Mouse (Mus musculus) left cerebral cortex, adult 2 months (tissue): ENCODE results near the gene Gimap8. TPM values are rescaled to one million over a fixed set of nuclear protein-coding genes. Genes with fewer than 3 reads are reported as not detected.
"Not testable (repeated sequence)": the region's sequence is repeated elsewhere in the genome, so short reads cannot be mapped to it uniquely, and the experiment has no call there.

Experiments
- DNase-seq, 2 experiments: peaks; one replicate each; pipeline ENCODE4 v3.0.0; 2021 to 2022; ENCODE audit warnings: low spot score in 2 of 2, mixed read lengths in 1 of 2; ENCODE audit errors: extremely low spot score in 1 of 2
- H3K27ac ChIP-seq: fragments of 200-600 bp; 2 replicates; pipeline ENCODE4 v1.8.1; 2022
- H3K4me3 ChIP-seq: fragments of 200-600 bp; 2 replicates; pipeline ENCODE4 v1.8.1; 2022
- CTCF ChIP-seq: fragments of 200-600 bp; IDR thresholded peaks from 2 replicates; pipeline ENCODE4 v1.8.1; 2022; ENCODE audit warnings: antibody characterized with exemption, mild to moderate bottlenecking, moderate library complexity
- intact Hi-C: fragments of 180-260 bp; cut with DNase I; formaldehyde crosslinking; loops from one replicate; pipeline ENCODE4 v1.15.1; 2025
- long read RNA-seq, 2 experiments: library from polyadenylated mRNA; stranded (forward); transcript quantifications; one replicate each; pipeline ENCODE4 v2.0.0; 2021; ENCODE audit warnings: borderline mapping rate in 2 of 2
- total RNA-seq, 2 experiments: library from RNA; stranded (reverse); gene quantifications; 2 replicates each; pipeline ENCODE4 v1.2.3; 2021

Gene Gimap8
- under 1 TPM; 0.77 to 0.81 TPM for total RNA-seq
- long read RNA-seq, experiment 1, partial matches to known transcripts = 0 of 1 reads
- long read RNA-seq, experiment 1, other reads (novel, unspliced or antisense) = 1 of 1 reads
- long read RNA-seq, experiment 2 = 0 reads

GRCm38 (mm10) chr6:48646995-48647394 is at the start of gene Gimap8:
Gimap8 (plus strand) TSS chr6:48647234.
- Histone ChIP-seq H3K27ac (no peak within 1 kb of the TSS), H3K4me3 (no peak within 1 kb of the TSS)
- DNase-seq = peak in 1 of 2 experiments; percentile 22
- intact Hi-C loops = no loop called here
- TF ChIP-seq CTCF = peak; percentile 48

GRCm38 (mm10) chr6:48600594-48600993 is 46.4 kb upstream of the Gimap8 start:
- H3K27ac ChIP-seq = peak overlapping the region; percentile 93
- no peak overlapping the region for H3K4me3 ChIP-seq
- TF ChIP-seq CTCF = no peak
- no peak for DNase-seq
- intact Hi-C loops = no loop called here

- DNase-seq = peak; percentile 92 to 96
- intact Hi-C loops = no loop called here
These were observed 45.6 kb upstream of the Gimap8 start, which contains the start of gene Zfp775 for GRCm38 (mm10) chr6:48601271-48602079. Zfp775 (plus strand) TSS chr6:48602063.

GRCm38 (mm10) chr6:48602080-48602741 is 44.8 kb upstream of the Gimap8 start:
- intact Hi-C loops = no loop called here
- peak; percentile 38 to 44 for DNase-seq
- H3K27ac ChIP-seq = peak overlapping the region; percentile 93
- peak overlapping the region; percentile 99 for H3K4me3 ChIP-seq
- TF ChIP-seq CTCF = no peak

More at GRCm38 (mm10) chr6:48601271-48602079, 45.6 kb upstream of the Gimap8 start, which contains the start of gene Zfp775:
- Histone ChIP-seq H3K27ac (peak within 1 kb of the TSS; percentile 93), H3K4me3 (peak within 1 kb of the TSS; percentile 99)
- no peak; the same call in 1 of the 2 replicates for TF ChIP-seq CTCF

- Histone ChIP-seq H3K27ac (no peak overlapping the region), H3K4me3 (no peak overlapping the region)
- no peak for TF ChIP-seq CTCF
- no peak for DNase-seq
- intact Hi-C loops = no loop called here
These were observed 38.9 kb upstream of the Gimap8 start for GRCm38 (mm10) chr6:48608124-48608523.

GRCm38 (mm10) chr6:48609512-48609911 is 37.5 kb upstream of the Gimap8 start:
- TF ChIP-seq CTCF = no peak
- no peak for DNase-seq
- Histone ChIP-seq H3K4me3 (no peak overlapping the region), H3K27ac (no peak overlapping the region)
- intact Hi-C loops = no loop called here

- H3K4me3 ChIP-seq = no peak overlapping the region
- DNase-seq = no peak
- intact Hi-C loops = no loop called here
- H3K27ac ChIP-seq = no peak overlapping the region
- TF ChIP-seq CTCF = peak; percentile 28
These were observed 36.4 kb upstream of the Gimap8 start for GRCm38 (mm10) chr6:48610657-48611056.

- TF ChIP-seq CTCF = no peak
- H3K4me3 ChIP-seq = no peak overlapping the region
- intact Hi-C loops = no loop called here
- H3K27ac ChIP-seq = no peak overlapping the region
- DNase-seq = no peak
These were observed 33.6 kb upstream of the Gimap8 start for GRCm38 (mm10) chr6:48613464-48613863.

- H3K4me3 ChIP-seq = no peak overlapping the region
- TF ChIP-seq CTCF = no peak
- intact Hi-C loops = no loop called here
- H3K27ac ChIP-seq = no peak overlapping the region
- DNase-seq = no peak
These were observed 32.3 kb upstream of the Gimap8 start for GRCm38 (mm10) chr6:48614756-48615155.

- no peak for TF ChIP-seq CTCF
These were observed 27.0 kb upstream of the Gimap8 start for GRCm38 (mm10) chr6:48620031-48620430.

GRCm38 (mm10) chr6:48622186-48622843 is 24.7 kb upstream of the Gimap8 start:
- DNase-seq, H3K27ac ChIP-seq, intact Hi-C loops, H3K4me3 ChIP-seq: not testable (repeated sequence)

More at GRCm38 (mm10) chr6:48620031-48620430, 27.0 kb upstream of the Gimap8 start:
- intact Hi-C loops = no loop called here
- H3K4me3 ChIP-seq = no peak overlapping the region
- H3K27ac ChIP-seq = no peak overlapping the region
- no peak for DNase-seq

- Histone ChIP-seq H3K4me3 (no peak overlapping the region), H3K27ac (no peak overlapping the region)
- intact Hi-C loops = no loop called here
- no peak for DNase-seq
- TF ChIP-seq CTCF = no peak
These were observed 23.6 kb upstream of the Gimap8 start for GRCm38 (mm10) chr6:48623460-48623859.
